Mouse (Mus musculus) gastrocnemius, postnatal 4 days (tissue): ENCODE data around the gene Scn8a. TPM values are rescaled to one million over a fixed set of nuclear protein-coding genes. Genes with fewer than 3 reads are reported as not detected.
A peak's percentile ranks its signal among the peaks of the same experiment; 100 is the strongest.

ENCODE experiments used
- DNase-seq, 2 experiments: peaks; one replicate each; pipeline ENCODE4 v3.0.0; 2021 to 2022; ENCODE audit warnings: low spot score in 2 of 2, mixed read lengths in 2 of 2
- total RNA-seq, 2 experiments: library from RNA; stranded (reverse); gene quantifications; 2 replicates each; pipeline ENCODE4 v1.2.3; 2021

The Scn8a gene
- total RNA-seq, 2 experiments from 2014 or later, result 1.2 to 1.9 TPM

GRCm38 (mm10) chr15:100952854-100953253, 83.2 kb downstream of the Scn8a start:
- DNase-seq, result no peak

- DNase-seq, result no peak
These were observed 84.3 kb downstream of the Scn8a start for GRCm38 (mm10) chr15:100953955-100954354.

GRCm38 (mm10) chr15:100954751-100955150, 85.1 kb downstream of the Scn8a start:
- no peak for DNase-seq

GRCm38 (mm10) chr15:100960958-100961357, 91.3 kb downstream of the Scn8a start:
- no peak for DNase-seq

- no peak for DNase-seq
These were observed 91.9 kb downstream of the Scn8a start for GRCm38 (mm10) chr15:100961561-100961960.

GRCm38 (mm10) chr15:100971443-100971842, 101.8 kb downstream of the Scn8a start:
- no peak for DNase-seq

GRCm38 (mm10) chr15:100972795-100973194, 103.1 kb downstream of the Scn8a start:
- no peak for DNase-seq

- DNase-seq, result no peak
These were observed 105.0 kb downstream of the Scn8a start for GRCm38 (mm10) chr15:100974679-100975078.

GRCm38 (mm10) chr15:100983427-100984153, 113.9 kb downstream of the Scn8a start:
- peak in 1 of 2 experiments; percentile 49 for DNase-seq

GRCm38 (mm10) chr15:100984154-100984893, 114.7 kb downstream of the Scn8a start:
- no peak for DNase-seq

- no peak for DNase-seq
These were observed 116.8 kb downstream of the Scn8a start for GRCm38 (mm10) chr15:100986479-100986878.

GRCm38 (mm10) chr15:100987031-100987430, 117.4 kb downstream of the Scn8a start:
- DNase-seq, result no peak

GRCm38 (mm10) chr15:100990283-100990682, 120.6 kb downstream of the Scn8a start:
- DNase-seq, result no peak

GRCm38 (mm10) chr15:100997090-100997489, 127.4 kb downstream of the Scn8a start:
- DNase-seq, result peak in 1 of 2 experiments; percentile 32

- DNase-seq, result no peak
These were observed 132.0 kb downstream of the Scn8a start for GRCm38 (mm10) chr15:101001685-101002084.

- DNase-seq, result no peak
These were observed 132.8 kb downstream of the Scn8a start for GRCm38 (mm10) chr15:101002466-101002865.

GRCm38 (mm10) chr15:101004538-101004937, 134.9 kb downstream of the Scn8a start:
- no peak for DNase-seq

GRCm38 (mm10) chr15:101005717-101006116, 136.1 kb downstream of the Scn8a start:
- DNase-seq, result no peak

- no peak for DNase-seq
These were observed 136.8 kb downstream of the Scn8a start for GRCm38 (mm10) chr15:101006251-101007040.

- DNase-seq, result no peak
These were observed 137.6 kb downstream of the Scn8a start for GRCm38 (mm10) chr15:101007236-101007635.

- no peak for DNase-seq
These were observed 138.8 kb downstream of the Scn8a start for GRCm38 (mm10) chr15:101008386-101009010.
